Mouse (Mus musculus): ENCODE measurements around the gene Rtel1.

The Rtel1 gene

DNA sequence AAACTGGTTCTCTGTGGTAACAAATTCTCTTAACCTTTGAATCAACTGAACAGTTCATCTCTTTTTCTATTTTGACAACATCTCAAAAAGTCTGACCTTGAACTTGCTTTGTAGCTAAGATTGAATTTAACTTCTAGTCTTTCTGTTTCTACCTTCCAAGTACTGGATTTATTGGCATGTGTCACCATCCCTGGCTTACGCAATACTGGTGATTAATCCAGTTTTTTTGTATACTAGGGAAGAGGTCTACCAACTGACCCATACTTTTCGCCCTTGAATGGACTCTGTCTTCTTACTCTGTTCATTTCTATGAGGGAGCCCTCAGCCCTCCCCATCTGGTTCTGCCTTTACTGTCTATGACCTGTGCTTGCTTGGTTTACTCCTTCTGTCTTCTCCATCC, 6.6 kb downstream of the Rtel1 start:
- in situ Hi-C loops (cut with MseI, MboI), result no loop called here

- in situ Hi-C loops (cut with MseI, MboI), result no loop called here
These were observed 13.0 kb downstream of the Rtel1 start for GRCm38 (mm10) chr2:181332542-181332941.

DNA sequence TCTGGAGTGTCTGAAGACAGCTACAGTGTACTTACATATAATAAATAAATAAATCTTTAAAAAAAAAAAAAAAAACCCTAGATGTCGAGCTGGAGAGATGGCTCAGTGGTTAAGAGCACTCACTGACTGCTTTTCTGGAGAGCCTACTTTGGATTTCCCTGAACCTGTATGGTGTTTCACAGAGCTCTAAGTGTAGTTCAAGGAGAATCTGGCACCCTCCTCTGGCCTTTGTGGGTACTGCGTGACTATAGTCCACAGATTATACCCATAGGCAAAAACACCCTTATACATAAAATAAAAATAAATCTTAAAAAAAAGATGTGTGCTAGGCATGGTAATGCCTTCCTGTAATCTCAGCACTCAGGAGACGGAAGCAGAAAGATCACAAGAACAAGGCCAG, 14.5 kb downstream of the Rtel1 start:
- in situ Hi-C loops (cut with MseI, MboI), result no loop called here

GRCm38 (mm10) chr2:181340426-181340825, 20.9 kb downstream of the Rtel1 start:
- in situ Hi-C loops (cut with MseI, MboI), result no loop called here

- in situ Hi-C loops (cut with MseI, MboI), result no loop called here
These were observed 23.2 kb downstream of the Rtel1 start for GRCm38 (mm10) chr2:181342766-181343165.

GRCm38 (mm10) chr2:181356780-181357179, 37.2 kb downstream of the Rtel1 start:
- in situ Hi-C loops (cut with MseI, MboI), result no loop called here

- in situ Hi-C loops (cut with MseI, MboI), result no loop called here
These were observed 44.4 kb downstream of the Rtel1 start for GRCm38 (mm10) chr2:181363946-181364345.

- in situ Hi-C loops (cut with MseI, MboI), result no loop called here
These were observed 44.9 kb downstream of the Rtel1 start for GRCm38 (mm10) chr2:181364487-181364859.

DNA sequence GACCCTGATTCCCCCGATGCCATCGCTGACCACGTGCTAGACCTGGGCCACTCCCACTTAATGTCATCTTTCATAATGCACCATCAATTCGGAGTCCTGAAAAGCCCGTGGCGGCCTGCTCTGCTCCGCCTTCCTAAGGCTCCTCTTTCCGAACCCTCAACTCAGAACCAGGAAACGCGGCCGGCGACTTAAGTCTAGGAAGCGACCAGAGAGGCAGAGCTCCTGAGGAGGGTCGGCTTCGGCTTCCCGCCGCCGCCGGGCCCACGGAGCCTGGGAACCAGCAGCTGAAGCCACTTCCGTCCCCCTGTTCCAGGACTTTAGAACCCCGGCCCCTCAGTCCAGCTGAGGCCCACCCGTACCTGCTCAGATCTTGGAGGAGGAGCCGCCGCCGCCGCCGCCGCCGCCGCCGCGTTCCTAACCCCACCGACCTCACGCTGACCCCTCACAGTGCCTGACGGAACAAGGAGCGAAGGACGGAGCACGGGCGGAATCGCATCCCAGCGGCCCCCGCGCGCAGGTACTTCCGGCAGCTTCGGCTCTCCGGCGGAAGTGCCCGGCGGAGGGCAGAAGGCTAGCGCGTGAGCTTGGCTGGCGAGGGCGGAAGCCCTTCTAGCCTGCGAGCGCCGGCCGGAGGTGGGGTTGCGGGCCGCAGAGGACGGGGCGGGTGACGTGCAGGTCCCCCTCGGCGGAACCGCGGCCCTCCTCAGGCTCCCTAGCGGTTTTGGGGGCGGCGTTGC, 45.5 kb downstream of the Rtel1 start, which contains the start of the genes Zgpat and Arfrp1:
Gene Zgpat (plus strand): TSS at position 69 of the 737 bp plus-strand sequence.
Gene Arfrp1 (minus strand): TSS at position 545 of the 737 bp plus-strand sequence.
- in situ Hi-C loops (cut with MseI, MboI), result no loop called here

DNA sequence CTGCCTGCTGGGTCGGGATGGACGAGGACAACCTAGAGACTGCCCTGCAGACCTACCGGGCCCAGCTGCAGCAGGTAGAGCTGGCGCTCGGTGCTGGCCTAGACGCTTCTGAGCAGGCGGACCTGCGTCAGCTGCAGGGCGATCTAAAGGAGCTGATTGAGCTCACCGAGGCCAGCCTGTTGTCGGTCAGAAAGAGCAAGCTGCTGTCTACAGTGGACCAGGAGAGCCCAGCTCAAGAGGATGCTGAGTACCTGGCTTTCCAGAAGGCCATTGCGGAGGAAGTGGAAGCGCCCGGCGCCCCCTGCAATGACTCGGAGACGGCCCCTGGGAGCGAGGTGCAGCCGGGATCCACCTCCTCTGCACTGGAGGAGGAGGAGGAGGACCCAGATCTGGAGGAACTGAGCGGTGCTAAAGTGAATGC, 46.1 kb downstream of the Rtel1 start:
- in situ Hi-C loops (cut with MseI, MboI), result no loop called here

GRCm38 (mm10) chr2:181370001-181370400, 50.5 kb downstream of the Rtel1 start:
- in situ Hi-C loops (cut with MseI, MboI), result no loop called here

- in situ Hi-C loops (cut with MseI, MboI), result no loop called here
These were observed 56.2 kb downstream of the Rtel1 start for GRCm38 (mm10) chr2:181375787-181376186.

DNA sequence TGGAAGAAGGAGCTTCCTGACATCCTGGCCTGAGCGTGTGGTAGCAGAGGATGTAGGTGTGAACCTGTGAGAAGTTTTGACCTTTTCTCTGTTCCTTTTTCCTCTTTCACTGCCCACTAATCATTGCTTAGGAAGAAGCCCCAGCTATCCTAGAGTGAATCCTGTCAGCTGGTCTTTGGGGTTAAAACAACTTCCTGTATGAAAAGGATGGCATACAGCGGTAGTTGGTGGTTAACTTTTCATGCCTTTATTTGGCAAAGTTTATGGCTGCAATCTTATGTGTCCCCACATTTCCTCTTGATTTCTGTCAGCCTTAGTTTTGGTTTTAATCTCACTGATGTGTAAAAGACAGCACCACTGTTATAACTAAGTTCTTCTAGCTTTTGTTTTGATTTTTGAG, 57.7 kb downstream of the Rtel1 start:
- in situ Hi-C loops (cut with MseI, MboI), result no loop called here

DNA sequence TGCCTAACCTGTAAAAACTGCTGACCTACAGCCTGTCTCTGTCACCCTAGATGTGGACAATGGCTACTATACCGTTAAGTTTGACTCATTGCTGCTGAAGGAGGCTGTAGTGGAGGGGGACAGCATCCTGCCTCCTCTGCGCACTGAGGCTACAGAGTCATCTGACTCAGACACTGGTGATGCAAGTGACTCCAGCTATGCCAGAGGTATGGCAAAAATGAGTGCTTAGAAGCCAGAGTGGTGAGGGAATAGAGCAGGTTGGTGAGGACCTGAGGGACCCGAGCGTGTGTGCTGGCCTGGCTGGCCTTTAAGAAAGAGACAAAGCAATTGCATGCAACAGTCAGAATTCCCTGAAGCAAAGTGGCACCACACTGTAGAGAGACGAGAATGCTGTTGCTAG, 59.2 kb downstream of the Rtel1 start:
- in situ Hi-C loops (cut with MseI, MboI), result no loop called here

GRCm38 (mm10) chr2:181379778-181380177, 60.2 kb downstream of the Rtel1 start, which contains the start of gene Lime1:
Gene Lime1, plus strand, starts transcription at chr2:181380078.
- in situ Hi-C loops (cut with MseI, MboI), result no loop called here

DNA sequence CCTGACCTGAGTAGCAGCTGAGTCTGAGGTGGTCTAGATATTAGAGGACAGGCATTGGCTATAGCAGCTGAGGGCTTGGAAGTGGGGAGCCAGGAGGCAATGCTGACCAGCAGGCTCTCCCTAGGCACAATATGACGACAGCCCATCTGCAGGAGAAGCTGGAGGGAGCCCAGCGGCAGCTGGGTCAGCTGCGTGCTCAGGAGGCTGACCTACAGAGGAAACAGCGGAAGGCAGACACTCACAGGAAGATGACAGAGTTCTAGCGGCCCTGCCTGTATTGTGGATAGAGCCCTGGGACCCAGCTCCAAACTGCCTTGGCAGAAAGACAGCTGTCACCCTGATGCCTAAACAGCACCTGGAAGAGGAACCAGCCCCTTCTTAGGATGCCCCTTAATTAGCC, 60.7 kb downstream of the Rtel1 start:
- in situ Hi-C loops (cut with MseI, MboI), result no loop called here

DNA sequence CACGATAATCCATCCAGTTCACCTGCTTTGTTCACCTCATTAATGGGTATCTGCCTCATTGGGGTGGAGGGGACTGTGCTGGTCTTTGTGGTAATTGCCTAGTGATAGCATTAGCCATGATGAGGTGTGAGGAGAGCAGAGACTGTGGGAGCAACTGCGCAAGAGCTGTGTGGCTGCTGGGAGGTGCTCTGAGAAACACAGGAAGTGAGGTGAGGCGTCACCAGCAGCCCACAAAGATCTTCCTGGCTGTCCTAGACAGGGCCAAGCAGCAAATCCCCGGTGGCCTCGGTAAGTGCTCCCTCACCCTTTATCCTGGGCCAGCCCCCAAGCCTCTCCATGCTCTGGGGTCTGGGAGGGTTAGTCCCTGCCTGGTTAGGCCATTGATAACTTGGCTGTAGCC, 61.6 kb downstream of the Rtel1 start:
- in situ Hi-C loops (cut with MseI, MboI), result no loop called here

DNA sequence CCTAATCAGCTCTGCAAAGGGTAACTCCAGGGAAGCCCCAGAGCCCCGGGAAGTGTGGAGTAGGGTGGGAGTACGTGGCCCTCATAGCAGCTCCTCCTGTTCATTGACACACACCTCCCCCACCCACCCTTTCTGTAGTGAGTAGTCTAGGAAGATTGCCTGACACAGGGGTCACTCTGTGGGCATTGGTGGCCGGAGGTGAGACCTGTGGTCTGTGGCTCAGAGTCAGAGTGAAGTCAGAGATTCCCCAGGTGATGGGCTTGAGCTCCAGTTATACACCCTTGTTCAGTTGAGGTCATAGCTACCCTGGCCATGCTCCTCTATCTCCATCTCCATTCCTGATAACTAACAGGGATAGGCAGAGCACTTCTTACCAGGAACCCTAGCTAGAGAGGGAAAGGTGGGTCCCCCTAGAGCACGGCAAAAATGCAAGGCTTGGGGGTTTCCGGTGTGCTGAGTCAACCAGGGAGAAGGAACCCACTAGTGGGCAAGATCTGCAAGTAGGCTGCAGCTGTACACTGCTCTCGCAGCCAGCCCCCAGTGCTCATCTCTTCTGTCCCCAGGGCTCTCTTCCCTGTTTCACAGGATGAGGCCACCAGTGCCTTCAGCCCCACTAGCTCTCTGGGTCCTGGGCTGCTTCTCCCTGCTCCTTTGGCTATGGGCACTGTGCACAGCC, 62.2 kb downstream of the Rtel1 start:
- in situ Hi-C loops (cut with MseI, MboI), result no loop called here

DNA sequence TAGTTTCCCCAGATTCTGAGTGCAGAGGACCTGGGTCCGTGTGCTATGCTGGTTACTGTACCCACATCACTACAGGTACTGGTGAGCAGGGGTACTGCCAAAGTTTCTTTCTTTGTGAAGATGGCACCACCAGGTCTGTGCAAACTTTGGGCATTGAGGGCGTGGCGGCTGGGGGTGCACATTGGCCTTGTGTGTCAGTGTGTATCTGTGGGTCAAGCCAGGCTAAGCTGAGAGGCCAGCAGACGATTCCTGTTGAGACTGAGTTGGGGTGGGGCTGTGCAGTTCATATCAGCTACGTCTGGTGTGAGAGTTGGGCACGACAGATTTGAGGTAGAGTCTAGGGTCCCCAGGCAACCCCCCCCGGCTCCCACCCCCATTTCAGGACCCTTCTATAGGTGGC, 64.9 kb downstream of the Rtel1 start:
- in situ Hi-C loops (cut with MseI, MboI), result no loop called here

DNA sequence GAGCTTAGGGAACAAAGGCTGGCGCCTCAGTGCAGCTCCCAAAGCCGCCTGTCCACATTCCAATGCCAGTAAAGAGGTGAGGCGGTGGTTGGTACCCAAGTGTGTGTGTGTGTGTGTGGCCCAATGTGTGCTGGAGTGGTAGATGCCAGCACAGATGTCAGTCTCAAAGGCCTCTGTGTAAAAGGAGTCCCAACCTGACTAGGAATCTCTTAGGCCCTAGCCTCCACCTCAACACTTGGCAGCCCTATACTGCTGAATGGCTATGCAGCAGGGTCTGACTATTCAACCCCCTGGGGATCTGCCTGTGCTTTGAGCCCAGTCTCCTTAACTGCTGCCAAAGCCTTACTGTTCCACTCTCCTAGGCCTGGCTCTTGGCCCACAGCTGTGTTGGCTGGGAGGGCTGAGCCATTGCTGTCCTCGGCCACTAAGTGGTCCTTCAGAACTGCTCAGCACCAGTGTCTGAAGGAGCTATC, 65.4 kb downstream of the Rtel1 start:
- in situ Hi-C loops (cut with MseI, MboI), result loop anchor here in 1 of 2 experiments (5.0 kb wide), 1 partner anchor 107 kb away; the partner anchor contains the start of gene Abhd16b

GRCm38 (mm10) chr2:181385885-181386284, 66.3 kb downstream of the Rtel1 start:
- in situ Hi-C loops (cut with MseI, MboI), result loop anchor here in 1 of 2 experiments (5.0 kb wide), 1 partner anchor 106 kb away; the partner anchor contains the start of gene Abhd16b

DNA sequence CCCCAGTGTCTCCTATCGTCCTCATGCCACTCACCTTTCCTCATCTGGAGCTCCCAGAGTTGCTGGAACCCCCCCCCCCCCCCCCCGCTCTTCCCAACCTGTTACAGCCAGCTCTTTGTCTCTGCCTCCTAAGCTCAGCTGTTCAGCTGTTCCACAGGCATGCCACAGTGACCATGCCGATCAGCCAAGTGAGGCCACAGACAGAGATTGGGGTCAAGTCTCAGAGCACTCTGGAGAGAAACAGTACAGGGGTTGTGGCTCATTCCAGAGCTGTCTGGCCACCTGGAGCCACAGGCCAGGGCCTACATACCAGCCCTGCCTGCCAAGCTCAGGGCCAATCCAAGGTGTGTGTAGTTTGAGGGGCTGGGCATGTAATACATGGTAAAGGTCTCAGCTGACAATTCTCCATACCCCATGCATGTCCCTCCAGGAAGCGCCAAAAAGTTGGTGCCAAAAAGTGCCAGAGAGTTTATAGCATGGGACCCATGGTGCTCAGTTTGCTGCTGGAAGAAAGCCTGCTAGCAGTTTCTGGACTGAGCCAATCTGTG, 67.2 kb downstream of the Rtel1 start:
- in situ Hi-C loops (cut with MseI, MboI), result loop anchor here in 1 of 2 experiments (5.0 kb wide), 1 partner anchor 106 kb away; the partner anchor contains the start of gene Abhd16b

Measured in mouse trophoblast stem cell (cell line).